Comparison of ENCODE assay signal across 9 mouse cellular contexts in genomic region chr14:52101285-52102157, GRCm38 (mm10). TPM values are rescaled to one million over a fixed set of nuclear protein-coding genes. Genes with fewer than 3 reads are reported as not detected.
DNase-seq lines count a peak whose midpoint lies in the region; ATAC-seq and TF ChIP-seq lines count a peak whose summit lies in the region.
"Had no signal": no experiment of that assay in that cellular context is flagged by ENCODE, and none has a peak within 500 bp of the region (broad histone marks: within the 10 kb centered on the region; RNA-seq: fewer than 3 reads in every experiment).

No protein-coding gene starts in this region.

- 38% methylated on average over 1 of the region's 1 CpGs for WGBS in lung, embryonic 14.5 days
- WGBS in embryonic facial prominence, embryonic 14.5 days = 90% methylated on average over 1 of the region's 1 CpGs
- WGBS in intestine, postnatal 0 days = 4% methylated on average over 1 of the region's 1 CpGs
- 77% methylated on average over 1 of the region's 1 CpGs for WGBS in neural tube, embryonic 14.5 days

- H3K36me3 ChIP-seq in lung, embryonic 14.5 days (ENCODE audit: insufficient read depth) = peaks cover 26% of the 10 kb centered on the region
- H3K36me3 ChIP-seq in embryonic facial prominence, embryonic 14.5 days (ENCODE audit: control insufficient read depth, insufficient read depth, low read length) = peaks cover 17% of the 10 kb centered on the region
- peaks cover 8% of the 10 kb centered on the region for H3K36me3 ChIP-seq in intestine, postnatal 0 days (ENCODE audit: control insufficient read depth, insufficient read depth)
- H3K36me3 ChIP-seq in neural tube, embryonic 14.5 days (ENCODE audit: control insufficient read depth, insufficient read depth, low read length) = peaks cover 7% of the 10 kb centered on the region; the same call in 1 of the 2 replicates

- intact Hi-C loops in gastrocnemius, postnatal 14 days (cut with DNase I; ENCODE audit: low total_unique reads) = no loop called here

- peak overlapping the region; percentile 87 for H3K4me2 ChIP-seq in lung, embryonic 14.5 days
- peak overlapping the region; percentile 74 for H3K4me2 ChIP-seq in embryonic facial prominence, embryonic 14.5 days (ENCODE audit: low read depth, low read length)
- peak overlapping the region; percentile 63 for H3K4me2 ChIP-seq in intestine, postnatal 0 days (replicated peaks; ENCODE audit: low read depth)
- peak overlapping the region; percentile 54; the same call in 1 of the 2 replicates for H3K4me2 ChIP-seq in neural tube, embryonic 14.5 days (ENCODE audit: low read depth, low read length)

- H3K9ac ChIP-seq in lung, embryonic 14.5 days = no peak overlapping the region
- H3K9ac ChIP-seq in embryonic facial prominence, embryonic 14.5 days (ENCODE audit: low read depth, low read length) = no peak overlapping the region
- H3K9ac ChIP-seq in intestine, postnatal 0 days (ENCODE audit: low read depth, low read length) = no peak overlapping the region
- H3K9ac ChIP-seq in neural tube, embryonic 14.5 days (replicated peaks; ENCODE audit: low read depth, low read length) = no peak overlapping the region

- no peaks in the 10 kb centered on the region for H3K9me3 ChIP-seq in lung, embryonic 14.5 days (ENCODE audit: low read depth, low read length)
- H3K9me3 ChIP-seq in embryonic facial prominence, embryonic 14.5 days (ENCODE audit: control insufficient read depth, low read length) = no peaks in the 10 kb centered on the region
- no peaks in the 10 kb centered on the region for H3K9me3 ChIP-seq in intestine, postnatal 0 days (ENCODE audit: control insufficient read depth)
- H3K9me3 ChIP-seq in neural tube, embryonic 14.5 days (ENCODE audit: control insufficient read depth, low read length) = no peaks in the 10 kb centered on the region

- no peaks in the 10 kb centered on the region for H3K27me3 ChIP-seq in lung, embryonic 14.5 days (ENCODE audit: insufficient read depth, low read length)
- no peaks in the 10 kb centered on the region for H3K27me3 ChIP-seq in embryonic facial prominence, embryonic 14.5 days (replicated peaks; ENCODE audit: control insufficient read depth, insufficient read depth, low read length)
- no peaks in the 10 kb centered on the region for H3K27me3 ChIP-seq in intestine, postnatal 0 days (replicated peaks; ENCODE audit: control insufficient read depth, insufficient read depth, low read length)
- no peaks in the 10 kb centered on the region for H3K27me3 ChIP-seq in neural tube, embryonic 14.5 days (ENCODE audit: control insufficient read depth, insufficient read depth, low read length)

- TF ChIP-seq CTCF in lung, embryonic 14.5 days (IDR thresholded peaks at IDR 0.05; ENCODE audit: low read depth) = no peak
- peak; percentile 18; the same call in 1 of the 2 replicates for TF ChIP-seq CTCF in intestine, postnatal 0 days (IDR thresholded peaks at IDR 0.05; ENCODE audit: low read depth)

- no peak for DNase-seq in lung, embryonic 14.5 days
- DNase-seq in lung, postnatal 4 days = no peak
- DNase-seq in embryonic facial prominence, embryonic 14.5 days (ENCODE audit: low spot score) = no peak
- no peak for DNase-seq in gastrocnemius, postnatal 14 days
- no peak for DNase-seq in adipocyte (ENCODE audit: low spot score)
- DNase-seq in frontal cortex, postnatal 14 days (ENCODE audit: low spot score in 2 of 2) = no peak
- DNase-seq: right cerebral cortex, postnatal 14 days had no signal

- ATAC-seq in lung, embryonic 14.5 days (ENCODE audit: insufficient read depth) = no peak
- no peak for ATAC-seq in embryonic facial prominence, embryonic 14.5 days (ENCODE audit: low read depth)
- ATAC-seq in intestine, postnatal 0 days = no peak
- no peak for ATAC-seq in neural tube, embryonic 14.5 days (ENCODE audit: low read depth)

- H3K27ac ChIP-seq in lung, embryonic 14.5 days (ENCODE audit: low read depth) = no peak overlapping the region
- no peak overlapping the region for H3K27ac ChIP-seq in embryonic facial prominence, embryonic 14.5 days (replicated peaks; ENCODE audit: low read depth, low read length)
- no peak overlapping the region for H3K27ac ChIP-seq in intestine, postnatal 0 days (ENCODE audit: low read depth, low read length)
- H3K27ac ChIP-seq in neural tube, embryonic 14.5 days (ENCODE audit: low read depth, low read length) = no peak overlapping the region

- H3K4me3 ChIP-seq in lung, embryonic 14.5 days (ENCODE audit: low read depth, low read length) = peak overlapping the region; percentile 98
- peak overlapping the region; percentile 80 for H3K4me3 ChIP-seq in embryonic facial prominence, embryonic 14.5 days (ENCODE audit: low read depth, low read length)
- no peak overlapping the region for H3K4me3 ChIP-seq in intestine, postnatal 0 days (ENCODE audit: low read depth, low read length)
- H3K4me3 ChIP-seq in neural tube, embryonic 14.5 days (ENCODE audit: low read depth, low read length) = no peak overlapping the region; the same call in 1 of the 2 replicates

- H3K4me1 ChIP-seq in lung, embryonic 14.5 days (ENCODE audit: insufficient read depth) = peaks cover 13% of the 10 kb centered on the region; the same call in 1 of the 2 replicates
- H3K4me1 ChIP-seq in embryonic facial prominence, embryonic 14.5 days (ENCODE audit: control insufficient read depth, insufficient read depth, low read length) = peaks cover 16% of the 10 kb centered on the region
- peaks cover 12% of the 10 kb centered on the region; the same call in 1 of the 2 replicates for H3K4me1 ChIP-seq in intestine, postnatal 0 days (replicated peaks; ENCODE audit: control insufficient read depth, insufficient read depth, low read length)
- peaks cover 24% of the 10 kb centered on the region for H3K4me1 ChIP-seq in neural tube, embryonic 14.5 days (ENCODE audit: control insufficient read depth, insufficient read depth, low read length)

RNA-seq across cellular contexts. Expression of gene Hnrnpc, which starts 2.3 kb away (rescaled TPM):
- 673 and 695 TPM in 2 replicates for polyA plus RNA-seq in lung, embryonic 14.5 days (2014; fragmentation: Nextera tagmentation; extraction: Ambion mirVana)
- polyA plus RNA-seq in embryonic facial prominence, embryonic 14.5 days (2014; fragmentation: Nextera tagmentation; extraction: Ambion mirVana) = 498 and 515 TPM in 2 replicates
- polyA plus RNA-seq in intestine, postnatal 0 days (2015; fragmentation: Nextera tagmentation; extraction: Ambion mirVana) = 153 and 163 TPM in 2 replicates
- polyA plus RNA-seq in neural tube, embryonic 14.5 days (2014; fragmentation: Nextera tagmentation; extraction: Ambion mirVana) = 432 and 490 TPM in 2 replicates
- 10 to 100 TPM; 76.7 to 88.8 TPM for total RNA-seq in gastrocnemius, postnatal 14 days (2021)

RNA-seq across cellular contexts. Expression of gene Rpgrip1, which starts 9.0 kb away (rescaled TPM):
- polyA plus RNA-seq in lung, embryonic 14.5 days (2014; fragmentation: Nextera tagmentation; extraction: Ambion mirVana) = 76.1 TPM in 2 replicates
- polyA plus RNA-seq in embryonic facial prominence, embryonic 14.5 days (2014; fragmentation: Nextera tagmentation; extraction: Ambion mirVana) = 46.7 and 47.0 TPM in 2 replicates
- 23.2 and 24.4 TPM in 2 replicates for polyA plus RNA-seq in intestine, postnatal 0 days (2015; fragmentation: Nextera tagmentation; extraction: Ambion mirVana)
- 42.0 and 47.5 TPM in 2 replicates for polyA plus RNA-seq in neural tube, embryonic 14.5 days (2014; fragmentation: Nextera tagmentation; extraction: Ambion mirVana)
- under 1 TPM in 1 of 2 experiments, not detected in 1; 0.25 TPM for total RNA-seq in gastrocnemius, postnatal 14 days (2021)

RNA-seq across cellular contexts. Expression of gene Olfr221, which starts 59.3 kb away (rescaled TPM):
- polyA plus RNA-seq in lung, embryonic 14.5 days (2014; fragmentation: Nextera tagmentation; extraction: Ambion mirVana) = not detected in 2 replicates
- polyA plus RNA-seq in embryonic facial prominence, embryonic 14.5 days (2014; fragmentation: Nextera tagmentation; extraction: Ambion mirVana) = not detected in 2 replicates
- not detected in 2 replicates for polyA plus RNA-seq in intestine, postnatal 0 days (2015; fragmentation: Nextera tagmentation; extraction: Ambion mirVana)
- not detected in 2 replicates for polyA plus RNA-seq in neural tube, embryonic 14.5 days (2014; fragmentation: Nextera tagmentation; extraction: Ambion mirVana)
- total RNA-seq in gastrocnemius, postnatal 14 days (2021) = not detected

Comparison
In these comparisons a context has a peak if more than half of its experiments do, and no peak if none do; other contexts are left out.
1. H3K4me3 ChIP-seq: peak in lung, embryonic 14.5 days (single experiment) and embryonic facial prominence, embryonic 14.5 days (single experiment); none in intestine, postnatal 0 days (single experiment) and neural tube, embryonic 14.5 days (single experiment).
2. Peak in every context shown above with its lines, with median percentiles within 50 percentile points of each other: H3K4me2 ChIP-seq.